Mouse (Mus musculus): ENCODE measurements at regions not wholly inside any gene's neighbourhood (a gene's known extent, or its start where the extent isn't known, plus 50 kb on each side); places are given as distances from the start of the nearest gene placed in this dataset.

GRCm38 (mm10) chr2:80231891-80232290 is 60.4 kb upstream of the Prdx6b start:
- peak; percentile 32 for DNase-seq (ENCODE audit: low read depth, low spot score)

- DNase-seq (ENCODE audit: low read depth, low spot score), result no peak
These were observed 75.9 kb upstream of the Pde1a start for GRCm38 (mm10) chr2:80205074-80205727.

GRCm38 (mm10) chr2:80203486-80203885 is 74.2 kb upstream of the Pde1a start:
- no peak for DNase-seq (ENCODE audit: low read depth, low spot score)

GRCm38 (mm10) chr2:80195896-80196410 is 66.7 kb upstream of the Pde1a start:
- DNase-seq (ENCODE audit: low read depth, low spot score), result no peak

GRCm38 (mm10) chr2:80188374-80188773 is 59.1 kb upstream of the Pde1a start:
- peak; percentile 90 for DNase-seq (ENCODE audit: low read depth, low spot score)

GRCm38 (mm10) chr2:80186867-80187266 is 57.6 kb upstream of the Pde1a start:
- no peak for DNase-seq (ENCODE audit: low read depth, low spot score)
